Mouse (Mus musculus) right cerebral cortex, postnatal 4 days (tissue): ENCODE measurements at regions not wholly inside any gene's neighbourhood (a gene's known extent, or its start where the extent isn't known, plus 50 kb on each side); places are given as distances from the start of the nearest gene placed in this dataset.
A peak's percentile ranks its signal among the peaks of the same experiment; 100 is the strongest.

Source experiments
- DNase-seq: peaks from one replicate; pipeline ENCODE4 v3.0.0-alpha.2; 2022

- DNase-seq: no peak
Measured at GRCm38 (mm10) chr11:114419002-114419401, 249.3 kb upstream of the Rpl38 start.

GRCm38 (mm10) chr11:114416168-114416567 lies 252.2 kb upstream of the Rpl38 start:
- DNase-seq: no peak

DNA sequence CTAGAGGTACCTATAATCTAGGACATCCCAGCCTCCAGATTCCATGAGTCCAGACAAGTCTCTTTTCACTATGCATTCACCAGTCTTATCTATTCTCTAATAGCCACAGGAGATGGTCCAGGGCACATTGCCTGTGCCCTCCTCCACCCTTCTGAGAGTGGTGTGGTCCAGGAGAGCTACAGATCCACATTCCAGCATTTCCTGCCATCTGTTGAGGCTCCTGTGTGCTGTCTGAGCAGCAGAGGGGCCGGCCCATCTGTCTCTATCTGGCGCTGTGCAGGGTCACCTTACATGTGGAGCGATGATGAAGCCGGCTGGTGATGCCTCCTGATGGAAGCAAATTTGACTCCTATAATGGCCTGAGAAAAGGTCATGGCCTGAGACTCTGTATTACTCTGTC lies 263.9 kb upstream of the Rpl38 start:
- DNase-seq: no peak

GRCm38 (mm10) chr11:114402556-114403320 lies 265.6 kb upstream of the Rpl38 start:
- peak; percentile 60 for DNase-seq

GRCm38 (mm10) chr11:114400701-114401100 lies 267.6 kb upstream of the Rpl38 start:
- no peak for DNase-seq

GRCm38 (mm10) chr11:114392161-114392560 lies 276.2 kb upstream of the Rpl38 start:
- no peak for DNase-seq

DNA sequence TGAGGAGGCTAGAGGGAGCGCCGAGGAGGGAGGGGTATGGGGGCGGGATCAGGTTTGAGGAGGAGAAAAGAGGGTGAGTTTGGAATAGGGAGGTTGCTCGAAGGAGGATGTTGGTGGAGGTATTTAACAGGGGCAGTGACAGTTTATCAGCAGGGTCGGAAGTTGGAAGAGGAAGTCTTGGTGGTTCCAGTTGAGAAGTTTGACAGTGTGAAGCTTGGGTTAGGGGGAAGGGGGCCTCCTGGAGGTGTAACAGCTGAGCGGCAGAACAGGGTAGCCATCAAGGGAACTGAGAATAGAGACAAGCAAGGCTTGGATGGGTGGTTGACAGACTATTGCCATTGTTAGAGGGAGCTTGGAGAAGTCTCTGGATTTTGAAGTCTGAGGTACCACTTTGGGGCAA lies 276.8 kb upstream of the Rpl38 start:
- DNase-seq: no peak

DNA sequence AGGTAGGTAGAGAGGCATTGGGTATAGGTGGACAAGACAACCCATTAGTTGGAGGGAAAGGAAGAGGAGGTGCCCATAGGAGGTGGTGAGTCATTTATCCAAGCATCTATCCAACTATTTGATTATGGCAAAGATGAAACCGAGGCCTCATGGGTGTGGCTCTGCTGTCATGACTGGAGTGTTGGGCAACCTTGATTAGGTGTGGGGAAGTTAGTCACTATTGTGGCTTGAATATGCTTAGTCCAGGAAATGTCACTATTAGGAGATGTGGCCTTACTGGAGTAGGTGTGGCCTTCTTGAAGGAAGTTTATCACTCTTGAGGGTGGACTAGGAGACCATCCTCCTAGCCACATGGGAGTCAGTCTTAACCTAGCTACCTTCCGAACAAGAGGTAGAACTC lies 281.2 kb upstream of the Rpl38 start:
- DNase-seq: no peak

GRCm38 (mm10) chr11:114379411-114379824 lies 288.9 kb upstream of the Rpl38 start:
- DNase-seq: no peak

- DNase-seq: no peak
Measured at GRCm38 (mm10) chr11:114375921-114376320, 292.4 kb upstream of the Rpl38 start.

DNA sequence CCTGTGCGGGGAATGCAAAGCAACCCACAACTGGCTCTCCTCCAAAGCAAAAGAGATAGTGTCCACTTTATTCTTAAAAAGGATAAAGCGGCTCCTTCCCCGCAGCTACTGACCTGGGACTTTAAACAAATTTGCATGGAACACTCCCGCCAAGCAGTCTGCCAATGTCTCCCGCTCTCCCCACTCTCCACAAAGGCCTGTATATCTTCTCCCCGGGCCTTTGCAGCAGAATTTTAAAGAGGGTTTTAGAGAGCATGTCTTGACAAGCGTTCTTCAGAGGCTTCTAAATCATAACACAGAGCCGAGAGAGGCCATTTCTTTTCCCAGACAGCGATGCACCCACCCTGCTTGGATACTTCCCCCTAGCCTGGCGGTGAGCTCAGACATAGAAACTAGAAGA lies 297.6 kb upstream of the Rpl38 start:
- no peak for DNase-seq

DNA sequence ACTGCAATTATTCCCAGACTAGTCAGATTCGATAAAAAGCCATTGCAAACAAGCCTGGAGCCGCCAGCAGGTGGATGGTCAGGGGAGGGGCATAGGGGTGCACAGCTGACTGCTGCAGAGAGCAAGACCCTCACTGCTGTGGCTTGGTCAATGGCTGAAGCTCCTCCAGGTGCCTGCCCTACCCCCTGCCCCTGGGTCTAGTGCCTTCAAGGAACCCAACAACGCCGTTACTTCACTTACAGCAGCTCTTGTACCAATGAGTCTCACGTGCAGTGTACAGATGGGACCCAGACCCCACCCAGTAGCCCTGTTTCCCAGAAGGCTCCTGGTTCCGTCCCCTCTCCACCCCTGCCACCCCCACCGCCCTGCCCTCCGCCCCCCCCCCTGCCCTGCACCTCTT lies 300.5 kb upstream of the Rpl38 start:
- no peak for DNase-seq

DNA sequence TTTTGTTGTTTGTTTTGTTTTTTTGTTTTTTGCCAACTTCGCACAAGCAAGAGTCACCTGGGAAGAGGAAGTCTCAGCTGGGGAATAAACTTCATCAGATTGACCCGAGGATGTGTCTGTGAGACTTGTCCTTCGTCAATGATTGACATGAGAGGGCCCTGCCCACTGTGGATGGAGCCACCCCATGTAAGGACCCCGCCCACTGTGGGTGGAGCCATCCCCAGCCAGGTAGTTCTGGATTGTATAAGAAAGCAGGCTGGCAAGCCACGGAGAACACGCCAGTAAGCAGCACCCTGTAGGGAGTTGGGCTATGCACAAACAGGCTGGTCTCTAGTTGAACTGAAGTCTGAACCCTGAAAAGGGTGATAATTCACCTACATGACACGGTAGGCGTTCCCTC lies 294.1 kb upstream of the Sdk2 start:
- no peak for DNase-seq

- DNase-seq: no peak
Measured at GRCm38 (mm10) chr11:114360321-114360720, 293.5 kb upstream of the Sdk2 start.

DNA sequence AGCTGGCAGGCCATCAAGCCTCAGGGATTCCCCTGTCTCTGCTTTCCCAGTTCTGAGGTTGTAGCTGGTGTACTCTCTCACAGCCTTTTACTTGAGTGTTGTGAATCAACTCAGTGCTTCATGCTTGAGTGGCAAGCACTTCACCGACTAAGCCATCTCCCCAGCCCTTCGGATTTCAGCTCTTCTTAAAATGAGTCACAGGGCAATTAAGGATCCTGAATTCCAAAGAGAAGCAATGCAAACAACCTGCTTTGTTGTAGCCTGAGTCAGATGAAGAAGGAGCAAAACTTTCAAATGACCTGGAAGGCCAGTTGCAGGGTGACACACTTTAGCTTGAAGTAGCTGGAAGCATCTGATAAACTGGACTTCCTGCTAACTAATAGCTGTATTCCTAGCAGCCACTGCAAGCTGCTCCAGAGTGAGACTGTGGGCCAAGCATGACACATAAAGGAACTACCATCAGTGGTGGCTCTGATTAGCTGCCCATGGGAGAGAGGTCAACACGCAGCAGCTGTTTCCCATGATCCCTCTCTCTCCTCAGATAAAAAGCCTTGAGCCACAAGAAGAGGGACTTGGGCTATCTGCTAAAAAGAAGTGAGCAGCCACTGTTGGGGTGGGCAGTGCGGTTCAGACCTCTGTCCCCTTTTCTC lies 285.4 kb upstream of the Sdk2 start:
- DNase-seq: no peak

- DNase-seq: peak; percentile 16
Measured at GRCm38 (mm10) chr11:114336839-114337484, 270.1 kb upstream of the Sdk2 start.

DNA sequence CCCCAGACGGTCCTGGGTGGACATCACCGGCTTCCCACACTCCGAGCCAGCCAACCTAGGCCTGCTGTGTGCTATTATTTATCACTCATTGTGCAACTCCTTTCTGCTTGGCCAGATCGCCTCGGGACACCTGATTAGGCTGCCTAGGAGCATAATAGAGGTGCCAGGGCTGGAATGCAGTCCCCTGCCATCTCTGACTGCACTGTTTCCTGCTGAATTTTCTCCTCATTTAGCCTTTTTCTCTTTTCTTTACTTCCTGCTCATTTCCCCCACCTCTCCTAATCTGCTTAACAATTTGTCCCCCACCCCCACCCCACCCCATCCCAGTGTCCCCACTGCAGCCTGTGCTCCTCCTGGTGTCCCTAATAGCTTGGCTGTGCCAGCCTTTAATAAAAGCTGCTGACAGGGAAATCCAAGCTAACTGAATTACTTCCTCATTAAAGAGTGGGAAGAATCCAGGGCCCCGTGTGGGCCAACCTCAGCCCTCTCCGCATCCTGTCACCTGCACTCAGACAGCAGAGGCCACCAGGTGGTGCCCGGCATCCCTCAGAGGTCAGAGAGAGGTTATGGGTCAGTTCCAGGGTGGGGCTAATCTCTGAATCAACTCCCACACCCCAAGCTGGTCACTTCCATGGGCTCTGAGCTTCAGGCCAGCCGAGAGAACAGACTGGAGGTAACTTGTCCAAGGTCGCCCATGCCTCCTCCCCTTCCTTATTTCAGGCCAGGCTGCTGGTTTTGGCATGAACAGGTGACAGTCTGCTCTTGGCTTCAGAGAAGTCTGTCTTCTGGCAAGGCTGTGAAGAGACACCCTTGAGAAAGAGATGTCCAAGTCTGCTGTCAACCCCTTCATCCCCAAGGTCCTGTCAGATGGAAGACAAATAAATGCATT lies 269.3 kb upstream of the Sdk2 start:
- DNase-seq: no peak

GRCm38 (mm10) chr11:114331579-114332150 lies 264.8 kb upstream of the Sdk2 start:
- no peak for DNase-seq

GRCm38 (mm10) chr11:114330316-114330715 lies 263.5 kb upstream of the Sdk2 start:
- no peak for DNase-seq

DNA sequence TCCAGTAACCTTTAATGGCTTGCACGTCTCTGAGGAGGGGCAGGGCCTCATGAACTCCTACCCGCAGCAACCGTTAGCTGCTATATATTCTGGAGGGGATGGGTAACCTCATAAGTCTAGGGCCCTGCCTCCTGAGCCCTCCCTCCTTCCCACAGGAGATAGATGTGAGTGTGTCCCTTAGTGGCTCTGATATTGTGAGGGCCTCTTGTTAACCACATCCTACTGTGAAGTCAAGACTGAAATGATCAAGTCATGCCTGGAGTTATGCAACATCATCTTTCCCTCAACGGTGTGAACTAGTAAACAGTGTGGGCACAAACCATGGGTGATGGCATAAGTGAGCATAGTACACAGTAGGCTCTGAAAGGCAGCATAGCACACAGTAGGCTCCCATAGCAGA lies 255.8 kb upstream of the Sdk2 start:
- DNase-seq: no peak

GRCm38 (mm10) chr11:114321974-114322373 lies 255.1 kb upstream of the Sdk2 start:
- DNase-seq: no peak

DNA sequence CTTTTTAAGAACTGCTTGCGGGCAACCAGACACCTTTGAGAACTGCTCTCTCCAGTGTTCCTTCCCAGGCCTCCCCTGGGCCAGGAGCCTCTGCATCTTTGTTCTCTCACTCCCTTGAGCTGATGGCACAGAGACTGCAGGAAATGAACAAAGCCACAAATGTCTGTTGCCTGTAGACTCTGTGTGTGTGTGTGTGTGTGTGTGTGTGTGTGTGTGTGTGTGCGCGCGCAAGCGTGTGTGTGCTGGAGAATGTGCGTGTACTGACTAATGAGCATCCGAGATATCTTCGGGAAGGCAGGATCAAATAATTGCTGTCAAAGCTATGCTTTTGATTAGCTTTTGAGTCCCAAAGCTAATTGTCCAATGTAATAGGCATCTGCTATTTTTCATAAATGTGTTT lies 254.7 kb upstream of the Sdk2 start:
- no peak for DNase-seq

- no peak for DNase-seq
Measured at GRCm38 (mm10) chr11:114315274-114315673, 248.4 kb upstream of the Sdk2 start.
